ENCODE assay signal across 18 mouse cellular contexts in the genomic region with DNA sequence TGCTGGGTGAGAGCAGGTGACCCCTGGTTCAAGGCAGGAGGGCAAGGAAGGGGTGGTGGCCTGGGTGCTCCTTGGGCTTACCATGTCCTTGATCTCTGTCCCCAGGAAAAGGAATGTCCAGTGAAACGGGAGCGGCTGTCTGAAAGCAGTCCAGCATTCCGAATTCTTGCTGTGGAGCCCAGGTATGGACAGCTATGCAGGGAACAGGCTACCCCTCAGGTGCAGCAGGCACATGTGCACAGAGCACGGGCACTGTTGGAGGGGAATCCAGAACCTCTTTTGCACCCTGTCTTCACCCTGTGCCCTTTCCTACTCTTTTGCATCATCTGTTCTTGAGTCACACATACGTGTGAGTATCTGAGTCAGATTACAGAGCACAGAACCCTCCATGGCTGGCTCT. TPM values are rescaled to one million over a fixed set of nuclear protein-coding genes. Genes with fewer than 3 reads are reported as not detected.
DNase-seq lines count a peak whose midpoint lies in the region; ATAC-seq and TF ChIP-seq lines count a peak whose summit lies in the region.
"Had no signal": no experiment of that assay in that cellular context is flagged by ENCODE, and none has a peak within 500 bp of the region (broad histone marks: within the 10 kb centered on the region; RNA-seq: fewer than 3 reads in every experiment).

No protein-coding gene starts in this region.

- ATAC-seq in liver, embryonic 12.5 days, result no peak
- ATAC-seq: forebrain, embryonic 16.5 days; intestine, postnatal 0 days had no signal

- DNase-seq in heart, adult 11 months, result peak; percentile 92
- no peak for DNase-seq in heart, adult 9 months (ENCODE audit: low spot score in 2 of 2)
- DNase-seq in layer of hippocampus, adult 2 months (ENCODE audit: low spot score in 2 of 2), result no peak
- no peak for DNase-seq in layer of hippocampus, postnatal 36 days
- no peak for DNase-seq in neural tube, embryonic 10.5 days (ENCODE audit: extremely low spot score, low spot score)
- DNase-seq: cerebellum, adult 9-11 months had no signal

- WGBS in liver, embryonic 12.5 days (ENCODE audit: insufficient replicate concordance), result 83% methylated on average over 5 of the region's 5 CpGs

- no peak overlapping the region for H3K4me2 ChIP-seq in liver, embryonic 12.5 days
- H3K4me2 ChIP-seq: embryonic facial prominence, embryonic 12.5 days; midbrain, embryonic 11.5 days had no signal

- H3K27me3 ChIP-seq in liver, embryonic 12.5 days (replicated peaks), result peaks cover 7% of the 10 kb centered on the region; the same call in 1 of the 2 replicates

- H3K36me3 ChIP-seq in liver, embryonic 12.5 days, result peaks cover 78% of the 10 kb centered on the region

- no peak for TF ChIP-seq CTCF in layer of hippocampus, adult 2 months (conservative IDR thresholded peaks at IDR 0.05)
- no peak for TF ChIP-seq CTCF in bone marrow macrophage, adult 2 months (IDR thresholded peaks at IDR 0.05; ENCODE audit: low read depth, low read length)

- peak overlapping the region; percentile 73; the same call in 1 of the 2 replicates for H3K27ac ChIP-seq in layer of hippocampus, adult 2 months
- H3K27ac ChIP-seq in bone marrow macrophage, adult 2 months (ENCODE audit: insufficient read depth, low read depth, low read length), result peak overlapping the region; percentile 99
- H3K27ac ChIP-seq in liver, embryonic 12.5 days, result peak overlapping the region; percentile 97; the same call in 1 of the 2 replicates
- H3K27ac ChIP-seq: embryonic facial prominence, embryonic 12.5 days; hindbrain, embryonic 10.5 days had no signal

- TF ChIP-seq POLR2A in bone marrow macrophage, adult 2 months (IDR thresholded peaks at IDR 0.05; ENCODE audit: borderline replicate concordance, low read depth, low read length), result no peak

- peaks cover 26% of the 10 kb centered on the region for H3K4me1 ChIP-seq in bone marrow macrophage, adult 2 months (ENCODE audit: control insufficient read depth, insufficient read depth, low read length)
- H3K4me1 ChIP-seq in liver, embryonic 12.5 days, result peaks cover 41% of the 10 kb centered on the region

- no peak overlapping the region for H3K9ac ChIP-seq in liver, embryonic 12.5 days
- H3K9ac ChIP-seq: embryonic facial prominence, embryonic 12.5 days had no signal

- H3K9me3 ChIP-seq in liver, embryonic 12.5 days (replicated peaks), result no peaks in the 10 kb centered on the region
- H3K9me3 ChIP-seq: embryonic facial prominence, embryonic 12.5 days; heart, embryonic 10.5 days; hindbrain, embryonic 10.5 days had no signal

- no peak overlapping the region for H3K4me3 ChIP-seq in layer of hippocampus, adult 2 months
- H3K4me3 ChIP-seq in bone marrow macrophage, adult 2 months (ENCODE audit: insufficient read depth, low read length), result no peak overlapping the region
- H3K4me3 ChIP-seq in liver, embryonic 12.5 days, result no peak overlapping the region
- H3K4me3 ChIP-seq: embryonic facial prominence, embryonic 12.5 days; heart, embryonic 10.5 days; hindbrain, embryonic 10.5 days had no signal

RNA-seq across cellular contexts. Expression of gene Lyl1, which starts 3.0 kb away (rescaled TPM):
- 1 to 10 TPM; 2.3 to 2.6 TPM for total RNA-seq in layer of hippocampus, adult 2 months (2021)
- total RNA-seq in layer of hippocampus, postnatal 36 days (2021), result 1 to 10 TPM; 1.2 to 2.0 TPM
- 91.9 and 102 TPM in 2 replicates for polyA plus RNA-seq in bone marrow macrophage, adult 2 months (2012; ENCODE audit: insufficient read depth, insufficient read length, missing spikeins)
- polyA plus RNA-seq in liver, embryonic 12.5 days (2016; fragmentation: Nextera tagmentation; extraction: Ambion mirVana), result 82.3 and 83.1 TPM in 2 replicates

RNA-seq across cellular contexts. Expression of gene Nacc1, which starts 10.6 kb away (rescaled TPM):
- total RNA-seq in layer of hippocampus, adult 2 months (2021), result 10 to 100 TPM; 91.8 to 93.9 TPM
- total RNA-seq in layer of hippocampus, postnatal 36 days (2021), result 10 to 100 TPM; 85.9 to 92.2 TPM
- polyA plus RNA-seq in bone marrow macrophage, adult 2 months (2012; ENCODE audit: insufficient read depth, insufficient read length, missing spikeins), result 30.8 and 35.2 TPM in 2 replicates
- polyA plus RNA-seq in liver, embryonic 12.5 days (2016; fragmentation: Nextera tagmentation; extraction: Ambion mirVana), result 12.5 and 12.9 TPM in 2 replicates

RNA-seq across cellular contexts. Expression of gene Trmt1, which starts 12.2 kb away (rescaled TPM):
- 100 to 1,000 TPM; 109 to 113 TPM for total RNA-seq in layer of hippocampus, adult 2 months (2021)
- total RNA-seq in layer of hippocampus, postnatal 36 days (2021), result 100 to 1,000 TPM in 1 of 2 experiments, 10 to 100 TPM in 1; 95.2 to 115 TPM
- polyA plus RNA-seq in bone marrow macrophage, adult 2 months (2012; ENCODE audit: insufficient read depth, insufficient read length, missing spikeins), result 46.8 and 58.4 TPM in 2 replicates
- 57.3 and 62.0 TPM in 2 replicates for polyA plus RNA-seq in liver, embryonic 12.5 days (2016; fragmentation: Nextera tagmentation; extraction: Ambion mirVana)

RNA-seq across cellular contexts. Expression of gene G430095P16Rik, which starts 24.5 kb away (rescaled TPM):
- under 1 TPM in 1 of 2 experiments, not detected in 1; 0.54 TPM for total RNA-seq in layer of hippocampus, adult 2 months (2021)
- total RNA-seq in layer of hippocampus, postnatal 36 days (2021), result not detected
- 1.0 and 1.1 TPM in 2 replicates for polyA plus RNA-seq in bone marrow macrophage, adult 2 months (2012; ENCODE audit: insufficient read depth, insufficient read length, missing spikeins)
- 11.0 and 12.0 TPM in 2 replicates for polyA plus RNA-seq in liver, embryonic 12.5 days (2016; fragmentation: Nextera tagmentation; extraction: Ambion mirVana)
- total RNA-seq: hindbrain, postnatal 0 days; layer of hippocampus, adult 8-10 months; left cerebral cortex, adult 18-20 months; left cerebral cortex, postnatal 36 days had no signal

RNA-seq across cellular contexts. Expression of gene Ier2, which starts 35.6 kb away (rescaled TPM):
- total RNA-seq in layer of hippocampus, adult 2 months (2021), result 1 to 10 TPM; 5.1 to 7.2 TPM
- 1 to 10 TPM; 7.2 to 7.6 TPM for total RNA-seq in layer of hippocampus, postnatal 36 days (2021)
- polyA plus RNA-seq in bone marrow macrophage, adult 2 months (2012; ENCODE audit: insufficient read depth, insufficient read length, missing spikeins), result 23.3 and 24.7 TPM in 2 replicates
- polyA plus RNA-seq in liver, embryonic 12.5 days (2016; fragmentation: Nextera tagmentation; extraction: Ambion mirVana), result 36.4 and 37.4 TPM in 2 replicates
